Mouse (Mus musculus): ENCODE data around the gene Col23a1. TPM values are rescaled to one million over a fixed set of nuclear protein-coding genes. Genes with fewer than 3 reads are reported as not detected.

Gene Col23a1
- polyA plus RNA-seq, 1 experiment = 5.3 TPM

- WGBS = 74% methylated on average over 8 of the region's 8 CpGs
- Histone ChIP-seq H3K27ac (ENCODE audit: insufficient read depth, low read length) (no peak overlapping the region), H3K27me3 (ENCODE audit: control insufficient read depth, insufficient read depth, low read length) (no peaks in the 10 kb centered on the region), H3K4me3 (replicated peaks; ENCODE audit: insufficient read depth, low read depth, low read length) (no peak overlapping the region), H3K4me1 (ENCODE audit: control insufficient read depth, insufficient read depth, low read length) (no peaks in the 10 kb centered on the region)
- TF ChIP-seq CTCF (IDR thresholded peaks at IDR 0.05; ENCODE audit: borderline replicate concordance, insufficient read depth, low read depth, low read length) (no peak), POLR2A (IDR thresholded peaks at IDR 0.05; ENCODE audit: borderline replicate concordance, insufficient read depth, low read length) (no peak)
- no peak for DNase-seq
Measured at GRCm38 (mm10) chr11:51406531-51406930, 116.8 kb downstream of the Col23a1 start.

GRCm38 (mm10) chr11:51407351-51407750, 117.6 kb downstream of the Col23a1 start:
- Histone ChIP-seq H3K4me1 (ENCODE audit: control insufficient read depth, insufficient read depth, low read length) (no peaks in the 10 kb centered on the region), H3K27ac (ENCODE audit: insufficient read depth, low read length) (no peak overlapping the region), H3K4me3 (replicated peaks; ENCODE audit: insufficient read depth, low read depth, low read length) (no peak overlapping the region), H3K27me3 (ENCODE audit: control insufficient read depth, insufficient read depth, low read length) (no peaks in the 10 kb centered on the region)
- no peak for TF ChIP-seq CTCF (IDR thresholded peaks at IDR 0.05; ENCODE audit: borderline replicate concordance, insufficient read depth, low read depth, low read length)
- TF ChIP-seq POLR2A (IDR thresholded peaks at IDR 0.05; ENCODE audit: borderline replicate concordance, insufficient read depth, low read length) = no peak
- DNase-seq = no peak
- WGBS = 87% methylated on average over 8 of the region's 8 CpGs

GRCm38 (mm10) chr11:51410771-51411170, 121.1 kb downstream of the Col23a1 start:
- no peak overlapping the region for H3K4me3 ChIP-seq (replicated peaks; ENCODE audit: insufficient read depth, low read depth, low read length)
- no peaks in the 10 kb centered on the region for H3K4me1 ChIP-seq (ENCODE audit: control insufficient read depth, insufficient read depth, low read length)
- H3K27me3 ChIP-seq (ENCODE audit: control insufficient read depth, insufficient read depth, low read length) = no peaks in the 10 kb centered on the region
- no peak for DNase-seq
- H3K27ac ChIP-seq (ENCODE audit: insufficient read depth, low read length) = no peak overlapping the region
- TF ChIP-seq POLR2A (IDR thresholded peaks at IDR 0.05; ENCODE audit: borderline replicate concordance, insufficient read depth, low read length) = no peak
- no peak for TF ChIP-seq CTCF (IDR thresholded peaks at IDR 0.05; ENCODE audit: borderline replicate concordance, insufficient read depth, low read depth, low read length)
- WGBS = 76% methylated on average over 12 of the region's 12 CpGs

- no peak for DNase-seq
- H3K27ac ChIP-seq (ENCODE audit: insufficient read depth, low read length) = no peak overlapping the region
- H3K4me1 ChIP-seq (ENCODE audit: control insufficient read depth, insufficient read depth, low read length) = no peaks in the 10 kb centered on the region
- TF ChIP-seq POLR2A (IDR thresholded peaks at IDR 0.05; ENCODE audit: borderline replicate concordance, insufficient read depth, low read length) (no peak), CTCF (IDR thresholded peaks at IDR 0.05; ENCODE audit: borderline replicate concordance, insufficient read depth, low read depth, low read length) (no peak)
- no peaks in the 10 kb centered on the region for H3K27me3 ChIP-seq (ENCODE audit: control insufficient read depth, insufficient read depth, low read length)
- H3K4me3 ChIP-seq (replicated peaks; ENCODE audit: insufficient read depth, low read depth, low read length) = no peak overlapping the region
- 45% methylated on average over 7 of the region's 7 CpGs for WGBS
Measured at GRCm38 (mm10) chr11:51414520-51414919, 124.8 kb downstream of the Col23a1 start.

GRCm38 (mm10) chr11:51415049-51415688, 125.4 kb downstream of the Col23a1 start:
- TF ChIP-seq POLR2A (IDR thresholded peaks at IDR 0.05; ENCODE audit: borderline replicate concordance, insufficient read depth, low read length) (no peak), CTCF (IDR thresholded peaks at IDR 0.05; ENCODE audit: borderline replicate concordance, insufficient read depth, low read depth, low read length) (no peak)
- Histone ChIP-seq H3K27me3 (ENCODE audit: control insufficient read depth, insufficient read depth, low read length) (no peaks in the 10 kb centered on the region), H3K27ac (ENCODE audit: insufficient read depth, low read length) (no peak overlapping the region), H3K4me1 (ENCODE audit: control insufficient read depth, insufficient read depth, low read length) (no peaks in the 10 kb centered on the region), H3K4me3 (replicated peaks; ENCODE audit: insufficient read depth, low read depth, low read length) (no peak overlapping the region)
- no peak for DNase-seq
- 82% methylated on average over 7 of the region's 7 CpGs for WGBS

- TF ChIP-seq POLR2A (IDR thresholded peaks at IDR 0.05; ENCODE audit: borderline replicate concordance, insufficient read depth, low read length) (no peak), CTCF (IDR thresholded peaks at IDR 0.05; ENCODE audit: borderline replicate concordance, insufficient read depth, low read depth, low read length) (no peak)
- whole genome bisulfite sequencing = 20% methylated on average over 3 of the region's 3 CpGs
- Histone ChIP-seq H3K4me3 (replicated peaks; ENCODE audit: insufficient read depth, low read depth, low read length) (no peak overlapping the region), H3K4me1 (ENCODE audit: control insufficient read depth, insufficient read depth, low read length) (no peaks in the 10 kb centered on the region), H3K27me3 (ENCODE audit: control insufficient read depth, insufficient read depth, low read length) (no peaks in the 10 kb centered on the region), H3K27ac (ENCODE audit: insufficient read depth, low read length) (no peak overlapping the region)
- DNase-seq = no peak
Measured at GRCm38 (mm10) chr11:51418807-51419206, 129.1 kb downstream of the Col23a1 start.

GRCm38 (mm10) chr11:51421878-51422277, 132.2 kb downstream of the Col23a1 start:
- H3K4me3 ChIP-seq (replicated peaks; ENCODE audit: insufficient read depth, low read depth, low read length) = no peak overlapping the region

GRCm38 (mm10) chr11:51422713-51423112, 133.0 kb downstream of the Col23a1 start:
- WGBS = 83% methylated on average over 14 of the region's 14 CpGs
- DNase-seq = no peak
- Histone ChIP-seq H3K4me1 (ENCODE audit: control insufficient read depth, insufficient read depth, low read length) (no peaks in the 10 kb centered on the region), H3K27me3 (ENCODE audit: control insufficient read depth, insufficient read depth, low read length) (no peaks in the 10 kb centered on the region), H3K27ac (ENCODE audit: insufficient read depth, low read length) (no peak overlapping the region), H3K4me3 (replicated peaks; ENCODE audit: insufficient read depth, low read depth, low read length) (no peak overlapping the region)
- TF ChIP-seq CTCF (IDR thresholded peaks at IDR 0.05; ENCODE audit: borderline replicate concordance, insufficient read depth, low read depth, low read length) = no peak
- TF ChIP-seq POLR2A (IDR thresholded peaks at IDR 0.05; ENCODE audit: borderline replicate concordance, insufficient read depth, low read length) = no peak

More at GRCm38 (mm10) chr11:51421878-51422277, 132.2 kb downstream of the Col23a1 start:
- 93% methylated on average over 2 of the region's 2 CpGs for WGBS
- TF ChIP-seq POLR2A (IDR thresholded peaks at IDR 0.05; ENCODE audit: borderline replicate concordance, insufficient read depth, low read length) = no peak
- no peak for TF ChIP-seq CTCF (IDR thresholded peaks at IDR 0.05; ENCODE audit: borderline replicate concordance, insufficient read depth, low read depth, low read length)
- Histone ChIP-seq H3K27ac (ENCODE audit: insufficient read depth, low read length) (no peak overlapping the region), H3K27me3 (ENCODE audit: control insufficient read depth, insufficient read depth, low read length) (no peaks in the 10 kb centered on the region), H3K4me1 (ENCODE audit: control insufficient read depth, insufficient read depth, low read length) (no peaks in the 10 kb centered on the region)
- no peak for DNase-seq
